Mouse (Mus musculus) spleen, adult 18-20 months (tissue): ENCODE results near the gene Gtpbp8.

Experiments
- DNase-seq, 2 experiments: peaks; one replicate each; pipeline ENCODE4 v3.0.0; 2022; ENCODE audit warnings: mixed read lengths in 2 of 2

Gtpbp8 gene

DNA sequence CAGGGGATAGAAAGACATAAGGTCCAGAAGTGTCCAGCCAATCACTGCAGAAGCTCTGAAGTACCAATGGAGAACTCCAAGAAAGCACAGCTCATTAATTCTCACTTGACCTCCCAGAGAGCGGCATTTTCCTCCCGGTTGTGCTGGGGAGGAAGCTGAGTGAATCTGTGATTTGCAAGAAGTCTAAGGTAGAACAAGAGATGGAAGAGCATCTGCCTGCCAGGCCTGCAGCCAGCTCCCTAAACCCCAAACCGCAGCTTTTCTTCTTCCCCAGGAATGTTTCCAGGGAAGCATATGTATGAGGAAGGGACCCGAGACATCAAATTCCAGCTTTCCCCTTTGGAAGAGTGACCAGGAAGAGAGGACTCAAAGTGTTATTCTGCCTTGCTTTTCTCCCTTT is 57.7 kb downstream of the Gtpbp8 start:
- no peak for DNase-seq

GRCm38 (mm10) chr16:44687719-44688420 is 58.3 kb downstream of the Gtpbp8 start:
- no peak for DNase-seq

GRCm38 (mm10) chr16:44686991-44687718 is 59.0 kb downstream of the Gtpbp8 start:
- DNase-seq: no peak
